Mouse (Mus musculus) embryonic fibroblast, embryonic 13.5 days (primary cell): Measurements from ENCODE around the gene Lck. TPM values are rescaled to one million over a fixed set of nuclear protein-coding genes. Genes with fewer than 3 reads are reported as not detected.
"Not testable (repeated sequence)": the region's sequence is repeated elsewhere in the genome, so short reads cannot be mapped to it uniquely, and the experiment has no call there.

Source experiments
- H3K27ac ChIP-seq: 2 replicates; pipeline ENCODE4 v1.5.1; 2012; ENCODE audit warnings: low read length, control low read depth, inconsistent platforms; ENCODE audit not compliant: insufficient read depth
- H3K4me1 ChIP-seq: 2 replicates; pipeline ENCODE4 v1.6.1; 2011; ENCODE audit warnings: low read length; ENCODE audit not compliant: control insufficient read depth, insufficient read depth
- H3K4me3 ChIP-seq: 2 replicates; pipeline ENCODE4 v1.5.1; 2011; ENCODE audit warnings: mild to moderate bottlenecking, control low read depth, low read length; ENCODE audit not compliant: insufficient read depth
- CTCF ChIP-seq: IDR thresholded peaks from 2 replicates; pipeline ENCODE4 v1.5.1; 2011; ENCODE audit warnings: mild to moderate bottlenecking, control low read depth, low read length, moderate library complexity, borderline replicate concordance; ENCODE audit not compliant: insufficient read depth
- POLR2A ChIP-seq: IDR thresholded peaks from 2 replicates; pipeline ENCODE4 v1.6.1; 2011; ENCODE audit warnings: low read depth, mild to moderate bottlenecking, control low read depth, low read length, moderate library complexity
- polyA plus RNA-seq: library from polyadenylated mRNA; stranded (reverse); fragments of >200 nt; gene quantifications from 2 replicates; pipeline ENCODE4 v1.2.4, GENCODE M21; 2011; ENCODE audit warnings: low read depth; ENCODE audit not compliant: missing spikeins, insufficient read length

The Lck gene
- polyA plus RNA-seq, 1 experiment = 5.2 TPM

DNA sequence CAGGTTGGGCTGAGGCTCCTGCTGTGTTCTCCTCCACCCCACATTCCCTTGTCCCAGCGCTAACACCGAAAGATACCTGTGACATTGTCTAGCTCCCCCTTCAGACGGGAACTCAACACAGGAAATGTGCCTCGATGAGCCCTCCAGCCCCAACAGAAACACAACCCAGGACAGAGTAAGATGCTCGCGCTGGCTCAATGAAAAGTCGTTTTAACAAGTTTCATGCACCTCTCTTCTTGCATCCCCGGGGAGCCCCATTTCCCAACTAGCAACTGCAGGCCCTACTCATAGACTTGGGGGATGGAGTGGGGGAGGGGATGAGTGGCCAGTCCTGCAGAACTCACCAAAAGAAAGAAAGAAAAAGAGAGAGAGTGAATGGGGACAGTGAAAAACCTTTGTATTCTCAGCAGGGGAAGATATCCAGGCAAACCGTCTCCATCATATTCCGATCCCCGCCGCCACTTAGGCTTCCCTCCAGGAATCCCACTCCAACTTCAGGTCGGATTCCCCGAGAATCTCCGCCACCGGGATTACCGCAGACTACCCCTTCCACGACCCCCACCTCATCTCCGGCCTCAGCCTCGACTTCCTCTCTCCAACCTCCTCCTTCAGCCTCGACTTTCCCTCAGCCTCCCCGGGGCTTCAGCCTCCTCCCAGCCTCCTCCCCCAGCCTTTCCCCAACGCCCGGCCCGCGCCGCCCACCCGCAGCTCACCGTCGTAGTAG lies 31.4 kb downstream of the Lck start:
- no peaks in the 10 kb centered on the region for H3K4me1 ChIP-seq
- TF ChIP-seq CTCF (peak; percentile 21; the same call in 1 of the 2 replicates), POLR2A (no peak)
- no peak overlapping the region for H3K27ac ChIP-seq
- H3K4me3 ChIP-seq = peak overlapping the region; percentile 83

DNA sequence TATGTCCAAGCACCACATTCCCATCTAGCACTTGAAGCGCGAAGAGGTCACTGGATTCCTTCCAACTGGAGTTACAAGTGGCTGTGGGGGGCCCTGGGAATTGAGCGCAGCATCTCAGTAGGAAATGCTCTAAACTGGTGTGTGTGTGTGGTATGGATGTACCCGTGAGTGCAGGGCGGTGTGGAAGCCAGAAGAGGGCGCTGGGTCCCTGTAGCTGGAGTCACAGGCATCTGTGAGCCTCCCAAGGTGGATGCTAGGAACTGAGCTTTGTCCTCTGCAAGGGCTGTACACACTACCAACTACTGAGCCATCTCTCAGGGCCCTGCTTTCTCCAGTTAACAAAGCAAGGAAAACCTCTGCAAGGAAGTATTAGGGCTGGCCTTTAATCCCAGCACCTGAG lies 33.4 kb downstream of the Lck start:
- no peaks in the 10 kb centered on the region; the same call in 1 of the 2 replicates for H3K4me1 ChIP-seq
- TF ChIP-seq POLR2A (no peak), CTCF (peak; percentile 26; the same call in 1 of the 2 replicates)
- no peak overlapping the region for H3K4me3 ChIP-seq
- no peak overlapping the region for H3K27ac ChIP-seq

DNA sequence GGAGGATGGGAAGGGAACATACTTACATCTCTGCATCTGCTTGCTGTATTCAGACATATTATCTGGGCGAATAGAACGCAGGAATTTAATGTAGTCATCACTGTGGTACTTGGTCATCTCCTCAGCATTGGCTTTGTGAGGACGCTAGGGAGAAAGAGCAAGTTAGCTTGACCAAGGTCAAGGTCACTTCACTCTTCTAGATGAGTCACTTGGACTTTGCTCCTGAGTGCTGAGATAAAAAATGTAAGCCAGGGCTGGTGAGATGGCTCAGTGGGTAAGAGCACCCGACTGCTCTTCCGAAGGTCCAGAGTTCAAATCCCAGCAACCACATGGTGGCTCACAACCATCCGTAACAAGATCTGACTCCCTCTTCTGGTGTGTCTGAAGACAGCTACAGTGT lies 44.5 kb downstream of the Lck start:
- H3K4me1 ChIP-seq, H3K27ac ChIP-seq, H3K4me3 ChIP-seq: not testable (repeated sequence)

DNA sequence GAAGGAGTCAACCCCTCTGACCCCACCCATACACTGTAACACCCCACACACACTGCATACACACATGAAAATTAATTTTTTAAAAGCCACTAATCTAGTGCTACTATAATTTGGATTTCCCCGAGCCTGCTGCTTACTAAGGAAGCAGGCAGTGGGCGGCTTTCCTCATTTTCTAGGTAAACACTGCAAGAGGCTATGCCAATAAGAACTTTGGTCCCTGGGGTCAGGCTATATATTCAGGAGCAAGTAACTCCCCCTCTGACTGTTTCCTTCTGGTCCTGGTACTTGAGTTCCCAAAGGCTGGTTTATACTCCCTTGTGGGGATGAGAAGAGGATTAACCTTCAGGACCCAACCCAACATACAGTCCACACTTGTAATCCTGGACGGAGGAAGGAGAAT lies 47.6 kb downstream of the Lck start:
- no peak for TF ChIP-seq POLR2A
- no peak for TF ChIP-seq CTCF
- no peak overlapping the region for H3K4me3 ChIP-seq

DNA sequence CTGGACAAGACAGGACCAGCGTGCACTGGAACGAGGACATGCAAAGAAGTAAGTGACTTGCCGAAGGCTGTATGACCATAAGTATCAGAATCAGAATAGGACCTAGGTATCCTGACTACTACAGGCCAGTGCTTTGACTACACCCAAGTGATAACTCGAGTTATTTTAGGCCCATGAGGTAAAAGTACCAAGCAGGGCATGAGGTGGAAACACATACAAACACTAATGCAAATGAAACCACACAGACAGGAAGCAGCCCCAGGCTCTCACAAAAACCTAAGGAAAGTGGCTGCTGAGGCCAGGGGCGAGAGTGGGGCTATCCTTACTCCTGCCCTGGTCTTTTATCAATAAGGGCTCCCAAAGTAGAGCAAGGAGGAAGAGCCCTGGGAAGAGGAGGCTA lies 48.1 kb downstream of the Lck start:
- no peak overlapping the region for H3K27ac ChIP-seq
- TF ChIP-seq POLR2A (no peak), CTCF (no peak)
- H3K4me3 ChIP-seq = no peak overlapping the region
- no peaks in the 10 kb centered on the region for H3K4me1 ChIP-seq

More for the DNA sequence above, 47.6 kb downstream of the Lck start:
- Histone ChIP-seq H3K27ac (no peak overlapping the region), H3K4me1 (no peaks in the 10 kb centered on the region)

DNA sequence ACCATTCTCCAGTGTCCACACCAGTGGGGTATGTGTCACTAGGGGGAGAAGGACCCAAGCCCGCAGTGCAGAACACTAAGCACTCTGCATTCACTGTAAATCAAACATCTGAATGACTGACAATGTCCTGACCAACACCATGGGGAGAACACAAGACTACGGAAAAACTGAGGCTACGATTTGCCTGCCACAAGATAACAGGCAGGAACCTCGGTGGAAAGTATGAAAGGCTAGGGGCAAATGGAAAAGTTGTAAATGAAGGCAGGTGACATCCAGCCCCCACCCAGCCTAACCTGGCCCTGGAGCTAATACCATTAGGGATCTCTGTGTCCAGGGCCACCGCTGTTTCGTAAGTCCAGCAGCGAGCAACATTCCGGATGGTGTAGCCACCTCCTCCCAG lies 54.9 kb downstream of the Lck start:
- Histone ChIP-seq H3K4me1 (peaks cover 4% of the 10 kb centered on the region; the same call in 1 of the 2 replicates), H3K27ac (no peak overlapping the region), H3K4me3 (no peak overlapping the region)
- TF ChIP-seq POLR2A (no peak), CTCF (no peak)

DNA sequence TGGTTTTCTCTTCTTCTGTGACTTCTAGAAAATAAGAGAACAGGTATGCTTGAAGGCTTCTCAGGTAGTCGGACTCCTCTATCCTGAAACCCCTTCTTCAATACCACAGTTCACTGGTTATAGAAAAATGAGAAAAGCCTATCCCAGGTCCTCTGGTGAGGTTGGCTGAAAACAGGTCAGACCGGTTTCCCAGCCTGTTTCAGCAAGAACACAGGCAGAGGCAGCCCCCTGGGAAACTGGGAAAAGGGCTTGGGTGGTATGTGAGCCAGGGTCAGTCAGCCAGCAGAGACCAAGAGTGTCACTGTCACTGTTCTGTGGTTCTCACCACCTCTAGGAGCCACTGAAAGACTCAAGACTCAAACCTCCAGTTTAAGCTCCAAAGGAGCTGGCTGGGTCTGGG lies 56.5 kb downstream of the Lck start:
- no peak overlapping the region for H3K27ac ChIP-seq
- TF ChIP-seq POLR2A (no peak), CTCF (no peak)

DNA sequence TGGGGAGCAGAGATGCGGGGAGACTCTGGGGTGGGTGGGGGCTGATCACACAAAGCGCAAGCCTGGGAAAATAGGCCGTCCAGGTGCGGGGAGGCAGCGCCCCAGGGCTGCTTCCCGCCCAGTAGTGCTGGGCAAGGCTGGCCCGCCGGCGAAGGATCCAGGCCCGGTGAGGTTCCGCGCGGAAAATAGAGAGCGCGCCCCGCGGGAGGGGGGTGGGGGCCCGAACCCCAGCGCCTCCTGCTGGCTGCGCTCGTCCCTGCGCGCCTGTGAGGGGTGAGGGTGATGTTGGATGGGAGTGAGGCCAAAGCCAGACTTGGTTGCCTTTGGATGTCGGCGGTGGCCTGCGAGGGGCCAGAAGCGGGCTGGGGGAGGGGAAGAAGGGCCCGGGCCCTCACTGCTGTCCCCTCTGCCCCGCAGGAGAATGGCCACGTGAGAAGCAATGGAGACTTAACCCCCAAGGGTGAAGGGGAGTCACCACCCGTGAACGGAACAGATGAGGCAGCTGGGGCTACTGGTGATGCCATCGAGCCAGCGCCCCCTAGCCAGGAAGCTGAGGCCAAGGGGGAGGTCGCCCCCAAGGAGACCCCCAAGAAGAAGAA lies 59.0 kb downstream of the Lck start:
- Histone ChIP-seq H3K27ac (no peak overlapping the region), H3K4me1 (peaks cover 4% of the 10 kb centered on the region; the same call in 1 of the 2 replicates), H3K4me3 (peak overlapping the region; percentile 68)
- TF ChIP-seq POLR2A (no peak), CTCF (peak; percentile 79)

More for the DNA sequence above, 56.5 kb downstream of the Lck start:
- H3K4me3 ChIP-seq = no peak overlapping the region
- H3K4me1 ChIP-seq = peaks cover 4% of the 10 kb centered on the region; the same call in 1 of the 2 replicates

DNA sequence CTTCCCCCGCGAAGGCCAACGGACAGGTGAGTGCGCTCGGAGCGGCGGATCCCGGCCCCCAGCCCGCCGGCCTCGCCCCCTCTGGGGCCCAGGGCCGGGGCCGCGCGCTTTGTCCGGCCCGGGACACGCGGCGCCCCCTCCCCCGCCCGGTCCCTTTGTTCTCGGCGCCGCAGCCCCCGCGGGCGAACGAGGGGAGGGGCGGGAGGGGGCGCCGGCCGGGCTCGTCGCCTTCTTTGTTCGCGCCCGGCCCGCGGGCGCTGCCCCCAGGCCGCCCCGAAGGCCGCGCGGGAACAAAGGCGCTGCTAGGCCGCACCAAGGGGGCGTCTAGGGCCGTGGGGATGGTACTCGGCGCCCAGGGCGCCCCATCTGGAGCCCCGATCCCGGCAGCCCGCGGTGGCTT lies 59.5 kb downstream of the Lck start:
- peak overlapping the region; percentile 68 for H3K4me3 ChIP-seq
- TF ChIP-seq POLR2A (no peak), CTCF (no peak)
- peaks cover 4% of the 10 kb centered on the region; the same call in 1 of the 2 replicates for H3K4me1 ChIP-seq

DNA sequence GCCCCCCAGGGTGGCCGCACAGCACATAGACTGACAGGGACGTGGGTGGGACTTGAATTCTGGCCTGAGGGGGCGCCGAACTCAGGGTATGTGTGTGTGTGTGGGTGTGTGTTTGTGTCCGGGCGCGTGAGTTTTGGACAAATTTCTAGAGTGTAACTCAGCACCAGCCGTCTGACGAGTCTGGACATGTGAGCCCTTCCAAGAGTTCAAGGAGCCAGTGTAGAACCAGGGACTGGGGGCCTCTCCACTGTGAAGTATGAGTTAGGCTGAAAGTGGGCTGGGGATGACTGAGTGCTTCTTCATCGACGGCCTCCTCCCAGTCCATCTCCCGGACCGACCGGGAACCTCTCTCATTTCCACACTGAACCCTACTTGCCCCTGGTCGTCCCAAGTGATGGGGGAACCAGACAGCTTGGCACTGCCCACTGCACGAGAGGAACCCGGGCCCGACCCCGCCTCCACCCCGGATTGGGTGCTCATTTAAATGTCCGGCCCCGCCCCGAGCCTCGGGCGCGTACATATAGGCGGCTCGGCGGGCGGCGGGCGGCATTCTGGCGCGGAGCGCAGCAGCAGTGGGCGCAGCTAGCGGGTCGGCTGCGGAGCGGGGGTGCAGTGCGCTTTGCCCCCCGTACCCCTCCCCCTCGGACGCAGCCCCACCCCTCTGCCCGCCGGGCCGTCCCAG lies 60.2 kb downstream of the Lck start, which contains the start of gene Marcksl1:
Gene Marcksl1 (plus strand): TSS at position 496 of the 682 bp plus-strand sequence.
- Histone ChIP-seq H3K27ac (no peak within 1 kb of the TSS), H3K4me1 (peaks cover 4% of the 10 kb centered on the region; the same call in 1 of the 2 replicates), H3K4me3 (peak within 1 kb of the TSS; percentile 68)
- TF ChIP-seq CTCF = no peak
- TF ChIP-seq POLR2A = peak; percentile 94

More for the DNA sequence above, 59.5 kb downstream of the Lck start:
- H3K27ac ChIP-seq = no peak overlapping the region
